Mouse (Mus musculus): ENCODE measurements around the gene Cyp3a59.
"Not testable (repeated sequence)": the region's sequence is repeated elsewhere in the genome, so short reads cannot be mapped to it uniquely, and the experiment has no call there.

Gene Cyp3a59

GRCm38 (mm10) chr5:146078945-146079344, at the start of gene Cyp3a59:
Gene Cyp3a59 (plus strand): TSS chr5:146079257.
- CTCF ChIA-PET: not testable (repeated sequence)

DNA sequence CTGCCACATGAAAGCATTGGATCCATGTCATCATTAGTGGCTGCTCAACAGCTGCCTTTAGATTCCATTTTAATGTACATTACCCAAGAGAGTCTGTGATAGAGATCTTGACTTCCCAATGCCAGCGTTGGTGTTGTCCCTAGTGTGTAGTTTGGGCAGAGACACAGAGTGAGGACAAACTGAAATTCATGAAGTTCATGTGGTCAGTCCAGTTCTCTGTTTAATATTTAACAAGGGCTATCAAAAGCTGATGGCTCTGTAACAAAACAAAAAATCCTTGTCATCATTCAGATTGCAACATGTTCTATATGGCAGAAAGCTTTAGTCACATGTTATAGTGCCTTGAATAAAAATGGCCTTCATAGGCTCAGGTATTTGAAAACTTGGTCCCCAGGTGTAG, 9.0 kb upstream of the Cyp3a59 start:
- CTCF ChIA-PET: no interaction called here

DNA sequence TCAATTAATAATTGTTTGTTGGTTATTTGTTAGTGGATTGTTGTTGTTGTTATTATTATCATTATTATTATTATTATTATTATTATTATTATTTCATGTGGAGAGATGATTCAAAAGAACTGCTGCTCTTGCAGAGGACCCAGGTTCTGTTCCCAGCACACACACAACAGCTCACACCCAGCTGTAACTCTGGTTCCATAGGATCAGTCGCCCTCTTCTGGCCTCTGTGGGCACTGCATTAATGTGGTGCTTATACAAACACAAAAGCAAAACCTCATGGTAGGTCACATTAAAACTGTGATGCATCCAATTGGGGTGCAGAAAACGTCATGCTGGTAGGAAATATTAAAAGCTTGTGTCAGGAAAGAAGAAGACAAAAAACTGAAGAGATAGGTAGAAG, 68.8 kb downstream of the Cyp3a59 start:
- CTCF ChIA-PET: no interaction called here

DNA sequence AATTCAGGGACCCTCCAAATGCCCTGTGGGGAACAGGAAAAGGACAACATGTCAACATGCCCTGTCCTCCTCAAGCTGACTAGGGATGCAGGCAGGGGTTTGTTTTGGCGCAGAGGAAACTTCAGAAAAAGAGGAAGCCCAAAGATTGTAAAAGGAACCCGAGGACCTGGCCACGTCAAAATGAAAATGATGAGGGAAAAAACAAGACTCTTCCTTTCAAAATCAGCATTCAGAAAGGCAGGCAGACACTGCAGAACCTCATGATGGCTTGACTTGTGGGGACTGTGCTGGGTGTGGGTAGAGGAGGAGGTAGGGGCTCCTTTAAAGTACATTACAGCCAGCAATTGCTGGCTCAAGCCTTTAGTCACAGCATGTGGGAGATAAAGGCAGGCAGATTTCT, 71.4 kb downstream of the Cyp3a59 start:
- CTCF ChIA-PET: no interaction called here

DNA sequence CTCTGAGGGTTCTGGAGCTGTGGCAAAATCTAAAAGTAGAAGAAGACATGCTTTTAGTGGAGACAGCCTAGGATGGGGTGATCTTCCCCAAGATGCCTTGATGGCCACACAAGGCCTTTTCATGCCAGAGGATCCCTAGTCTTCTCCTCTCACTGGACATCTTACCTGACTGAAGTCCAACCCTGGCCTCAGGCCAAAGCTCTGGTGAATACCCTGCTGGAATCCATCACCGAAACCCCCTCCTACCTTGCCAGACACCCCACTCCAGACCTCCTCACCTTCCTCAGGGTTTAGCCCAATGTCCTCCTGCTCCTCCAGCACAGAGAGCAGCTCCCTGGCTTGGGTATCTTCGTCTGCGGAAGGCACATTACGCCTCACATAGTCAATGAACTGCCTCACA, 79.3 kb downstream of the Cyp3a59 start:
- CTCF ChIA-PET: not testable (repeated sequence)

DNA sequence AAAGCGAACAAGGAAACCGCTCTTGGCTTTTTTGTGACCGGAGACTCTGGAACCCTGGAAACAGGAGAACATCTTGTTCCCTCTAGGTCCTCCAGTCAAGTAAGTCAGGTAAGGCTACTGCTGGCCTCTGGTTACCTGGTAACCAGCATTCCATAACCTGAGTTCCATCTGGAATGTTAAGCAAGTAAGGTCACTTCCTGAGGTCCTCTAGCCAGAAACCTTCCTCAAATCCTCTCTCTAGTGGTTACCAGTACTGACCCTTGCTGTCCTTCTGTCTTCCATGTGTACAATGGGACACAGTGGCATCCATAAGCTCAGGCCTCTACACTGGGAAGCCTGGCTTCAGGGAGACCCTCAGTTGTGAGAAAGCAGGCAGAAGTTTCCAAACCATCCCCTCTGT, 81.4 kb downstream of the Cyp3a59 start, which contains the start of gene Gm5565:
Gene Gm5565 (minus strand): TSS at position 101 of the 400 bp plus-strand sequence.
- CTCF ChIA-PET: not testable (repeated sequence)
